22 mouse cellular contexts compared by ENCODE assay signal in genomic region chr8:125586587-125586986, GRCm38 (mm10). TPM values are rescaled to one million over a fixed set of nuclear protein-coding genes. Genes with fewer than 3 reads are reported as not detected.
DNase-seq lines count a peak whose midpoint lies in the region; ATAC-seq and TF ChIP-seq lines count a peak whose summit lies in the region.
"Had no signal": no experiment of that assay in that cellular context is flagged by ENCODE, and none has a peak within 500 bp of the region (broad histone marks: within the 10 kb centered on the region; RNA-seq: fewer than 3 reads in every experiment).

No protein-coding gene starts in this region.

- no peak for DNase-seq in frontal cortex, postnatal 36 days (ENCODE audit: low spot score in 2 of 2)
- DNase-seq in midbrain, embryonic 10.5 days (ENCODE audit: low spot score): no peak
- DNase-seq in midbrain, embryonic 11.5 days (ENCODE audit: low spot score, missing footprints): no peak
- DNase-seq in testis, postnatal 14 days (ENCODE audit: low spot score): no peak
- peak; percentile 47 for DNase-seq in brain, adult 2 months (ENCODE audit: low read depth, low spot score)
- DNase-seq: adrenal gland, adult 2 months; adrenal gland, adult 8-10 months; adrenal gland, postnatal 10 days; adrenal gland, postnatal 14 days; adrenal gland, postnatal 25 days; adrenal gland, postnatal 36 days; B cell, adult 2 months; cerebellum, adult 11 months; cerebellum, adult 11-12 months; cerebellum, adult 18-20 months had no signal

- WGBS in midbrain, embryonic 10.5 days: 83% methylated on average over 7 of the region's 7 CpGs
- WGBS in midbrain, embryonic 11.5 days: 82% methylated on average over 7 of the region's 7 CpGs
- WGBS in hindbrain, embryonic 12.5 days: 81% methylated on average over 7 of the region's 7 CpGs

- no peak overlapping the region for H3K4me2 ChIP-seq in midbrain, embryonic 11.5 days
- H3K4me2 ChIP-seq in hindbrain, embryonic 12.5 days (replicated peaks): no peak overlapping the region

- no peak overlapping the region for H3K9ac ChIP-seq in midbrain, embryonic 11.5 days (ENCODE audit: low read length)
- no peak overlapping the region for H3K9ac ChIP-seq in hindbrain, embryonic 12.5 days

- H3K27ac ChIP-seq in midbrain, embryonic 10.5 days (replicated peaks): 0 out of 2 replicates have a peak overlapping the region, but pooled peaks have one; percentile 29
- no peak overlapping the region for H3K27ac ChIP-seq in midbrain, embryonic 11.5 days (ENCODE audit: low read depth, low read length)
- no peak overlapping the region for H3K27ac ChIP-seq in testis, adult 2 months (ENCODE audit: control insufficient read depth, insufficient read depth, low read depth, low read length)
- H3K27ac ChIP-seq in hindbrain, embryonic 12.5 days: no peak overlapping the region

- no peak for TF ChIP-seq POLR2A in testis, adult 2 months (IDR thresholded peaks at IDR 0.05; ENCODE audit: control insufficient read depth, low read depth, low read length)

- no peak overlapping the region for H3K4me3 ChIP-seq in midbrain, embryonic 10.5 days
- H3K4me3 ChIP-seq in midbrain, embryonic 11.5 days (ENCODE audit: low read depth, low read length): no peak overlapping the region
- peak overlapping the region; percentile 32 for H3K4me3 ChIP-seq in testis, adult 2 months (ENCODE audit: control insufficient read depth, low read depth, low read length)
- no peak overlapping the region for H3K4me3 ChIP-seq in hindbrain, embryonic 12.5 days

- TF ChIP-seq CTCF in testis, adult 2 months (IDR thresholded peaks at IDR 0.05; ENCODE audit: control insufficient read depth, insufficient read depth, insufficient replicate concordance, low read depth, low read length): no peak

- peak; percentile 76; the same call in 1 of the 2 replicates for ATAC-seq in frontal cortex, adult (ENCODE audit: low TSS enrichment)
- ATAC-seq in midbrain, embryonic 11.5 days (ENCODE audit: low FRiP score): no peak
- no peak for ATAC-seq in hindbrain, embryonic 12.5 days (ENCODE audit: low FRiP score)
- ATAC-seq: activated CD4-positive, CD25-positive, alpha-beta regulatory T cell, adult 4 months; CD4-positive, CD25-positive, alpha-beta regulatory T cell, adult 4 months; Patski had no signal

- H3K9me3 ChIP-seq in midbrain, embryonic 10.5 days (replicated peaks): no peaks in the 10 kb centered on the region
- no peaks in the 10 kb centered on the region for H3K9me3 ChIP-seq in midbrain, embryonic 11.5 days (ENCODE audit: control insufficient read depth, low read length)
- no peaks in the 10 kb centered on the region for H3K9me3 ChIP-seq in hindbrain, embryonic 12.5 days (replicated peaks)

- peaks cover 17% of the 10 kb centered on the region for H3K4me1 ChIP-seq in midbrain, embryonic 10.5 days
- H3K4me1 ChIP-seq in midbrain, embryonic 11.5 days (ENCODE audit: control insufficient read depth, insufficient read depth, low read length): peaks cover 11% of the 10 kb centered on the region
- H3K4me1 ChIP-seq in testis, adult 2 months (ENCODE audit: control insufficient read depth, insufficient read depth, low read length): no peaks in the 10 kb centered on the region; the same call in 1 of the 2 replicates
- H3K4me1 ChIP-seq in hindbrain, embryonic 12.5 days: peaks cover 21% of the 10 kb centered on the region

- no peaks in the 10 kb centered on the region for H3K36me3 ChIP-seq in midbrain, embryonic 10.5 days
- no peaks in the 10 kb centered on the region for H3K36me3 ChIP-seq in midbrain, embryonic 11.5 days (ENCODE audit: control insufficient read depth, insufficient read depth, low read length)
- no peaks in the 10 kb centered on the region for H3K36me3 ChIP-seq in testis, adult 2 months (ENCODE audit: control insufficient read depth, insufficient read depth, low read length)
- no peaks in the 10 kb centered on the region for H3K36me3 ChIP-seq in hindbrain, embryonic 12.5 days
- H3K36me3 ChIP-seq: G1E had no signal

- H3K27me3 ChIP-seq in midbrain, embryonic 10.5 days (ENCODE audit: low read depth, poor library complexity, severe bottlenecking): no peaks in the 10 kb centered on the region
- no peaks in the 10 kb centered on the region for H3K27me3 ChIP-seq in midbrain, embryonic 11.5 days (ENCODE audit: control insufficient read depth, insufficient read depth, low read length)
- no peaks in the 10 kb centered on the region for H3K27me3 ChIP-seq in testis, adult 2 months (ENCODE audit: control insufficient read depth, insufficient read depth, low read length)
- H3K27me3 ChIP-seq in hindbrain, embryonic 12.5 days: no peaks in the 10 kb centered on the region
- H3K27me3 ChIP-seq: Patski had no signal

RNA-seq across cellular contexts. Expression of gene Sipa1l2, which starts 17.0 kb away (rescaled TPM):
- 14.8 and 21.9 TPM in 2 replicates for polyA plus RNA-seq in midbrain, embryonic 10.5 days (2016; fragmentation: Nextera tagmentation; extraction: Ambion mirVana)
- polyA plus RNA-seq in midbrain, embryonic 11.5 days (2014; fragmentation: Nextera tagmentation; extraction: Ambion mirVana): 13.0 and 14.1 TPM in 2 replicates
- 19.6 and 21.2 TPM in 2 replicates for polyA plus RNA-seq in testis, adult 2 months (2012; rRNA removed)
- polyA plus RNA-seq in hindbrain, embryonic 12.5 days (2016; fragmentation: Nextera tagmentation; extraction: Ambion mirVana): 36.4 and 37.5 TPM in 2 replicates
- polyA plus RNA-seq: G1E had no signal
